Mouse (Mus musculus) liver, embryonic 13.5 days (tissue): ENCODE measurements around the gene Gpr107. TPM values are rescaled to one million over a fixed set of nuclear protein-coding genes. Genes with fewer than 3 reads are reported as not detected.

ENCODE experiments used
- ATAC-seq: fragments of 200-750 bp; cut with Nextera tagmentation; 2 replicates; pipeline ENCODE4 v1.8.0; 2017; ENCODE audit warnings: low read depth, mild to moderate bottlenecking, moderate number of reproducible peaks, moderate library complexity
- DNase-seq: peaks from one replicate; pipeline ENCODE4 v3.0.0; 2022
- H3K27ac ChIP-seq: fragments of 300-500 bp; sonication (generic); 2 replicates; pipeline ENCODE4 v1.5.1; 2015; ENCODE audit warnings: moderate library complexity, mild to moderate bottlenecking, inconsistent platforms
- H3K27me3 ChIP-seq: fragments of 300-500 bp; sonication (generic); 2 replicates; pipeline ENCODE4 v1.6.1; 2015; ENCODE audit warnings: mild to moderate bottlenecking, inconsistent platforms
- H3K36me3 ChIP-seq: fragments of 300-500 bp; sonication (generic); 2 replicates; pipeline ENCODE4 v1.6.1; 2015; ENCODE audit warnings: mild to moderate bottlenecking, inconsistent platforms
- H3K4me1 ChIP-seq: fragments of 300-500 bp; sonication (generic); replicated peaks from 2 replicates; pipeline ENCODE4 v1.6.1; 2015; ENCODE audit warnings: inconsistent platforms
- H3K4me2 ChIP-seq: fragments of 300-500 bp; sonication (generic); 2 replicates; pipeline ENCODE4 v1.6.1; 2015; ENCODE audit warnings: inconsistent platforms, mild to moderate bottlenecking, moderate library complexity
- H3K4me3 ChIP-seq: fragments of 300-500 bp; sonication (generic); replicated peaks from 2 replicates; pipeline ENCODE4 v1.5.1; 2015; ENCODE audit warnings: mild to moderate bottlenecking, inconsistent platforms
- H3K9ac ChIP-seq: fragments of 300-500 bp; sonication (generic); 2 replicates; pipeline ENCODE4 v1.6.1; 2015; ENCODE audit warnings: mild to moderate bottlenecking, inconsistent platforms
- H3K9me3 ChIP-seq: fragments of 300-500 bp; sonication (generic); replicated peaks from 2 replicates; pipeline ENCODE4 v1.6.1; 2016; ENCODE audit warnings: inconsistent platforms
- WGBS: fragments of 180-500 bp; shearing (Covaris S2); methylation state at CpG from one replicate; pipeline ENCODE4 v1.1.7; 2015; ENCODE audit not compliant: insufficient replicate concordance; 5-methylcytosine and 5-hydroxymethylcytosine counted together
- polyA plus RNA-seq: library from polyadenylated mRNA; unstranded; fragments of >200 nt; fragmentation: Nextera tagmentation; extraction: Ambion mirVana; gene quantifications from 2 replicates; pipeline ENCODE4 v1.2.1, GENCODE M21; 2015

Gpr107 gene
- polyA plus RNA-seq, 1 experiment from 2014 or later, result 11.8 TPM

GRCm38 (mm10) chr2:31252167-31252566 is 100.1 kb downstream of the Gpr107 start:
- 64% methylated on average over 4 of the region's 4 CpGs for WGBS
- no peak overlapping the region for H3K27ac ChIP-seq
- ATAC-seq, result no peak

GRCm38 (mm10) chr2:31253463-31253862 is 101.3 kb downstream of the Gpr107 start:
- Histone ChIP-seq H3K9ac (no peak overlapping the region), H3K27me3 (peaks cover 1% of the 10 kb centered on the region; the same call in 1 of the 2 replicates), H3K36me3 (no peaks in the 10 kb centered on the region), H3K4me3 (no peak overlapping the region), H3K9me3 (no peaks in the 10 kb centered on the region), H3K4me1 (peaks cover 15% of the 10 kb centered on the region), H3K4me2 (no peak overlapping the region), H3K27ac (no peak overlapping the region)
- ATAC-seq, result no peak
- WGBS, result 53% methylated on average over 3 of the region's 3 CpGs
- DNase-seq, result no peak

More at GRCm38 (mm10) chr2:31252167-31252566, 100.1 kb downstream of the Gpr107 start:
- H3K4me2 ChIP-seq, result no peak overlapping the region
- DNase-seq, result no peak
- no peak overlapping the region for H3K4me3 ChIP-seq
- no peaks in the 10 kb centered on the region for H3K36me3 ChIP-seq
- no peaks in the 10 kb centered on the region for H3K9me3 ChIP-seq
- no peak overlapping the region for H3K9ac ChIP-seq
- H3K27me3 ChIP-seq, result peaks cover 14% of the 10 kb centered on the region
- peaks cover 17% of the 10 kb centered on the region for H3K4me1 ChIP-seq

- no peak for DNase-seq
- Histone ChIP-seq H3K4me3 (no peak overlapping the region), H3K27ac (no peak overlapping the region), H3K4me1 (peaks cover 28% of the 10 kb centered on the region), H3K36me3 (no peaks in the 10 kb centered on the region), H3K4me2 (no peak overlapping the region), H3K27me3 (no peaks in the 10 kb centered on the region), H3K9me3 (no peaks in the 10 kb centered on the region), H3K9ac (no peak overlapping the region)
- 58% methylated on average over 3 of the region's 3 CpGs for WGBS
- no peak for ATAC-seq
Measured at GRCm38 (mm10) chr2:31254806-31255205, 102.7 kb downstream of the Gpr107 start.

- Histone ChIP-seq H3K4me3 (no peak overlapping the region), H3K27ac (0 out of 2 replicates have a peak overlapping the region, but pooled peaks have one; percentile 36)
Measured at GRCm38 (mm10) chr2:31255952-31256938, 104.1 kb downstream of the Gpr107 start.

GRCm38 (mm10) chr2:31257096-31257495 is 105.0 kb downstream of the Gpr107 start:
- no peaks in the 10 kb centered on the region for H3K36me3 ChIP-seq
- ATAC-seq (no peak), DNase-seq (no peak)
- H3K4me2 ChIP-seq, result no peak overlapping the region
- no peak overlapping the region for H3K27ac ChIP-seq
- no peaks in the 10 kb centered on the region for H3K27me3 ChIP-seq
- no peaks in the 10 kb centered on the region for H3K9me3 ChIP-seq
- H3K9ac ChIP-seq, result no peak overlapping the region
- H3K4me3 ChIP-seq, result no peak overlapping the region
- WGBS, result 40% methylated on average over 6 of the region's 6 CpGs
- peaks cover 28% of the 10 kb centered on the region for H3K4me1 ChIP-seq

More at GRCm38 (mm10) chr2:31255952-31256938, 104.1 kb downstream of the Gpr107 start:
- 24% methylated on average over 21 of the region's 21 CpGs for WGBS
- peak overlapping the region; percentile 16; the same call in 1 of the 2 replicates for H3K4me2 ChIP-seq
- no peaks in the 10 kb centered on the region for H3K36me3 ChIP-seq
- peaks cover 28% of the 10 kb centered on the region for H3K4me1 ChIP-seq
- H3K27me3 ChIP-seq, result no peaks in the 10 kb centered on the region
- ATAC-seq (peak; percentile 27; the same call in 1 of the 2 replicates), DNase-seq (peak; percentile 12)
- H3K9ac ChIP-seq, result no peak overlapping the region
- no peaks in the 10 kb centered on the region for H3K9me3 ChIP-seq

- 16% methylated on average over 22 of the region's 22 CpGs for WGBS
- H3K27ac ChIP-seq, result no peak overlapping the region
- DNase-seq (peak; percentile 62), ATAC-seq (peak; percentile 70)
- peaks cover 32% of the 10 kb centered on the region for H3K4me1 ChIP-seq
- H3K9me3 ChIP-seq, result no peaks in the 10 kb centered on the region
- H3K36me3 ChIP-seq, result no peaks in the 10 kb centered on the region
- H3K4me3 ChIP-seq, result peak overlapping the region; percentile 59
- peak overlapping the region; percentile 67 for H3K4me2 ChIP-seq
- peak overlapping the region; percentile 36 for H3K9ac ChIP-seq
- H3K27me3 ChIP-seq, result no peaks in the 10 kb centered on the region
Measured at GRCm38 (mm10) chr2:31258609-31259366, 106.7 kb downstream of the Gpr107 start.

- H3K9me3 ChIP-seq, result no peaks in the 10 kb centered on the region
- WGBS, result 23% methylated on average over 9 of the region's 9 CpGs
- H3K4me3 ChIP-seq, result peak overlapping the region; percentile 59
- DNase-seq, result no peak
- peaks cover 35% of the 10 kb centered on the region for H3K4me1 ChIP-seq
- no peaks in the 10 kb centered on the region for H3K27me3 ChIP-seq
- peak overlapping the region; percentile 36; the same call in 1 of the 2 replicates for H3K9ac ChIP-seq
- no peak overlapping the region for H3K27ac ChIP-seq
- peak overlapping the region; percentile 67 for H3K4me2 ChIP-seq
- no peak for ATAC-seq
- H3K36me3 ChIP-seq, result no peaks in the 10 kb centered on the region
Measured at GRCm38 (mm10) chr2:31259367-31259920, 107.3 kb downstream of the Gpr107 start.

- Histone ChIP-seq H3K27me3 (no peaks in the 10 kb centered on the region), H3K27ac (no peak overlapping the region), H3K4me2 (no peak overlapping the region), H3K4me3 (no peak overlapping the region), H3K9ac (no peak overlapping the region), H3K9me3 (no peaks in the 10 kb centered on the region), H3K4me1 (peaks cover 35% of the 10 kb centered on the region), H3K36me3 (no peaks in the 10 kb centered on the region)
- ATAC-seq (no peak), DNase-seq (no peak)
- WGBS, result 70% methylated on average over 8 of the region's 8 CpGs
Measured at GRCm38 (mm10) chr2:31260549-31260948, 108.4 kb downstream of the Gpr107 start.

GRCm38 (mm10) chr2:31263039-31263461 is 110.9 kb downstream of the Gpr107 start:
- DNase-seq, result no peak

GRCm38 (mm10) chr2:31263746-31264378 is 111.7 kb downstream of the Gpr107 start:
- no peaks in the 10 kb centered on the region for H3K27me3 ChIP-seq
- WGBS, result 52% methylated on average over 10 of the region's 10 CpGs
- no peak; the same call in 1 of the 2 replicates for ATAC-seq
- H3K9me3 ChIP-seq, result no peaks in the 10 kb centered on the region
- no peak overlapping the region for H3K4me3 ChIP-seq
- no peak overlapping the region for H3K9ac ChIP-seq
- no peak overlapping the region for H3K4me2 ChIP-seq
- H3K27ac ChIP-seq, result no peak overlapping the region
- no peaks in the 10 kb centered on the region for H3K36me3 ChIP-seq
- no peak for DNase-seq
- H3K4me1 ChIP-seq, result peaks cover 16% of the 10 kb centered on the region

More at GRCm38 (mm10) chr2:31263039-31263461, 110.9 kb downstream of the Gpr107 start:
- H3K9ac ChIP-seq, result no peak overlapping the region
- no peaks in the 10 kb centered on the region for H3K27me3 ChIP-seq
- no peaks in the 10 kb centered on the region for H3K9me3 ChIP-seq
- ATAC-seq, result no peak
- H3K27ac ChIP-seq, result no peak overlapping the region
- 62% methylated on average over 8 of the region's 8 CpGs for WGBS
- peaks cover 21% of the 10 kb centered on the region for H3K4me1 ChIP-seq
- no peaks in the 10 kb centered on the region for H3K36me3 ChIP-seq
- H3K4me2 ChIP-seq, result no peak overlapping the region
- no peak overlapping the region for H3K4me3 ChIP-seq
